Mouse (Mus musculus): Measurements from ENCODE around the gene Nemp2.

The Nemp2 gene

DNA sequence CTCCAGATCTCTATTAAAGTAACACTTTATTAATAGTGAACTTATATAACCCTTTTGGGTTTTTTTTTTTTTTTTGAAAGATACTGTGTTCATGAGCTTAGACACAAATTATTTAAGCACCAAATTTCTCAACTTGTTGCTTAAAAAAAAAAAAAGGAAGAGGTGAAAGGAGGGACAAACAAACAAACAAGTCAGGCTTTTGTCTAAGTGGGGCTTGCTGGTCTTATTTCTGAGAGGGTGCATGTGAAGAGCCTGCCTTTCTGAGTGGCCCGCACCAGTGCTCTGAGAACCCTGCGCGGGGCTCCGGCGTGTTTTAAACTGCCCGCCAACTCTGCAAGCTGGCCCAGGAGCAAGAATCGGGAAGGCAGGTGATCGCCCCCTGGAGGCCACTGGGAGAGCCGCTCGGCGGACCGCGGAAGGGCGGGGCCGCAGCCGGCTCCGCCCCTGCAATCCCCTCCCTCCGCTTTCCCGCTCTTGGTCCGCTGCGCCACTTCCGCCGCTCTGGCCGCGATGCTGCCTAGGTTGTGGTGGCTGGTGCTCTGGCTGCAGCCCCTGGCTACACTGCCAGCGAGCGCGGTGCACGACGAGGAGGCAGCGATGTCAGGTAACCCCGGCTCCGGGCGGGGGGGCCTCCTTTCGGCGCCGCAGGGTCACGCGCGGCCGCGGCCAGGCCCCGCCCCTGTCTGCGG is at the start of gene Nemp2:
Gene Nemp2, plus strand, starts transcription at position 456 of the 689 bp plus-strand sequence.
- peak; percentile 89 for DNase-seq

DNA sequence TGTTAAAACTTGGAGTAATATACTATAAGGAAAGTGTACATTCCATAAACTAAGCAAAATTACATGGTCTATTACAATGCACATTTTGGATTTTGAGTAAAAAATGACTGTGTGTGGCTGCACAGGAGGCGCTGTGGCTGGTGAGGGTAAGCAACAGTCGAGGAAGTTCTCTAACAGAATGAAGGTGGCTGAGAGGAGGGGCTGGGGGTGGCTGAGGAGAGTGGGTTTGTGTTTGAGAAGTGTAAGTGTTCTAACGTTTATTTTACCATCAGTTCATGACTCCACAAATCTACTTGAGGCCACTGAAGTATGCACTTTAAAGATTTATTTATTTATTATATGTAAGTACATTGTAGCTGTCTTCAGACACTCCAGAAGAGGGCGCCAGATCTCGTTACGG is 48.8 kb upstream of the Nemp2 start:
- no peak for DNase-seq

DNA sequence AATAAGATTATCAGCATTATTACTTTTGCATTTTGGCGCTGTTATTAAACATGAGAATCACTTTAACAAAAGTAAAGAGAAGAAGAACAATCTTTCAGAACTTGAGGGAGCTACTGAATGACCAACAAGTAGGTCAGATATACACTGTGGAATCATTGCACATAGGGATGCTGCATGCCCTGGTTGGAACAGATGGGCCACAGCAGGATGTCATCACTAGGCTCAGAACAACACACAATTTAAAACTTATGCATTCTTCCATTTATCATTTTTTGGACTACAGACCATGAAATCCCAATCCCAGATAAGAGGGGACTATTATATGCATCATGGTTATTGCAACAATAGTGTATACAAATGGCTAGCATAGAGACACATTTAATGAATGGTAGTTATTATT is 47.6 kb upstream of the Nemp2 start:
- DNase-seq = no peak

GRCm38 (mm10) chr1:52596982-52597646 is 33.4 kb upstream of the Nemp2 start:
- DNase-seq = peak; percentile 81

DNA sequence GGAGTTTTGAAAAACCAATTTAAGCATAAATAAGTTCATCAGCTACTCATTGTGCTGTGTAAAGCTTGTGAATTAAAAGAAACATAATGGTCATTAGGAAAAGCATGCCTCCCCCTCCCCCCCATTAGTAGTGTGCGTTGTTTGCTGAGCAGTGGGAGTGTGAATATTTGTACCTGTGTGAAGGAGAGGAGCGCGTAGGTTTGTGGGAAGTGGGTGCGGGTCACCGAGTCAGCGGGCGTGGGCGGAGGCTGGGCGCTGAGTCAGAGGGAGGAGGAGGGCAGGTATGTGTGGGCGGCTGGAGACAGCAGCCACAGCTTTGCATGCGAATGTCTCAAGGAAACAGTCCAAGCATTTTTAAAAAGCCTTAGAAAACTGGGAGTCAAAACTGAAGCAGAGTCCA is 32.7 kb upstream of the Nemp2 start:
- DNase-seq = peak; percentile 42

GRCm38 (mm10) chr1:52598361-52598760 is 32.1 kb upstream of the Nemp2 start:
- no peak for DNase-seq

GRCm38 (mm10) chr1:52601496-52601895 is 29.0 kb upstream of the Nemp2 start:
- no peak for DNase-seq

GRCm38 (mm10) chr1:52607700-52608099 is 22.8 kb upstream of the Nemp2 start:
- no peak for DNase-seq

GRCm38 (mm10) chr1:52608486-52608885 is 22.0 kb upstream of the Nemp2 start:
- no peak for DNase-seq

- no peak for DNase-seq
Measured at GRCm38 (mm10) chr1:52618217-52618616, 12.3 kb upstream of the Nemp2 start.

DNA sequence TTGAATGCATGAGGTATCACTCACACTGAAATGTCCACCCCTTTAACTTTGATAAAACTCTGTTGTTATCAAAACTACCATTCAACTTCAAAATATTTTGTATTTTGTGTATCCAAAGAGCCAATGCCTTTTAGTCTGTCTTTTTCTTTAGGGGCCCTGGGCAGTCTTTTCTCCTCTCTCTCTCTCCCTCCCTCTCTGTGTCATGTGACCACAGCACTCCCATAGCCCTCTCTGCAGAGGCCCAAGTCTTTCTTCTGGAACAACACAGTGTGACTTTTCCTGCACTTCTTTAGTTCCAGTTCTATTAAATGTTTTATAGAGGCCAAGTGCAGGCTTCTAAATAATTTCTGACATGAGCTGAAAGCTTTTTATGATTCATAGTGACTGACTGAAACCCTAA is 10.1 kb upstream of the Nemp2 start:
- no peak for DNase-seq

GRCm38 (mm10) chr1:52630937-52631299 is 415 bp downstream of the Nemp2 start:
- no peak for DNase-seq

GRCm38 (mm10) chr1:52631570-52631969 is 1.1 kb downstream of the Nemp2 start:
- DNase-seq = no peak

- no peak for DNase-seq
Measured at GRCm38 (mm10) chr1:52634251-52634650, 3.7 kb downstream of the Nemp2 start.

DNA sequence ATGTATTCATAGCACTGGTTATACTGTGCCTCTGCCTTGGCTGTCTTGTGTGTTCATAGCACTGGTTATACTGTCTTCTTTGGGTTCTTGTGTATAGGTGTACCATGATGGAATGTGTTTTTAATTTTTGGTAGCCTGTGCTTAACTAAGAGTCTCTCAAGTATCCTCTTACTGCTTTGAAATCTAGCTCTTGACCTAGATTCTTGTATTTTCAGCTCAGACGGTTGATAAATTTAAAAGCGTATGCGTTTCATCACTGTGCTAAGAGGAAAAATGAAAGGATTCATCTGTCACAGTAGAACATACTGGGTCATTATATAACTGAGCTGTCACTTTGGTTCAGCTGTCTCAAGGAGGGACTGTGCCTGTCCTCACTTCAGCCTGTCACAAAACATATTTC is 5.4 kb downstream of the Nemp2 start:
- no peak for DNase-seq

DNA sequence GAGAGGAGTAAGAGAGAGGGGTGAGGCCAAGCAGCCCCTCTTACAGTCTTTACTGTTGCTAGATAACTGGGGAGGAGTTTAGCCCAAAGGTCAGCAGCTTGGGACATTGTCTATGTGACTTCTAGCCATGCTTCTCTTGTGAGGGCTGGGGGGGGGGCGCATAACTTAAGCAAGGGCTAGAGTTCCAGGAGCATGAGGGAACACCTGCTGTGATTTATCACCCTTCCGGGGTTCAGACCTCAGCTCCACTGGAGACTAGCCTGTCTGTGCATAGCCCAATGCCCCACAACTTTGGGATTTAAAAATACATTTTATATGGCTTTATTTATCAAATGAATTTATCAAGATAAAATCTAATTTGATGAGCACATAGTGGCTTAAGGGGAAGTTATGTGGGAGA is 7.6 kb downstream of the Nemp2 start:
- no peak for DNase-seq

GRCm38 (mm10) chr1:52639090-52639489 is 8.6 kb downstream of the Nemp2 start:
- DNase-seq = no peak

DNA sequence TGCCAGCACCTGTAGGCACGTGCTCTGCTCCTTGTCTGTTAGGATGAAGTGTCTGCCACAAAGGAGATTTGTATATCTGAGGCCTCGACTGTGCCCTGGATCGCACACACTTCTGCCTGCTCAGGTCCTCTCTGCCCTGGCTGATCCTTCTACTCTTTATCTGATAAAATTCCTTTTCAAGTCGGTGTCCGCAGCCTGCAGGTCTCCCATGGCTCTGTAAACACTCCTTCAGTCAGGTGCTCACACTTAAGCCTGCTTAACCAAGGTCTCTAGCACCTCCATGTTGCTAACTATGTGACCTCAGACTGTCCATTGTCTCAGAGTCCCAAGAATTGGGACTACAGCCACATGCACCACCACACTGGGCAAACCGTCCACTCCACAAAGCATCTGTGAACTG is 9.8 kb downstream of the Nemp2 start:
- no peak for DNase-seq

DNA sequence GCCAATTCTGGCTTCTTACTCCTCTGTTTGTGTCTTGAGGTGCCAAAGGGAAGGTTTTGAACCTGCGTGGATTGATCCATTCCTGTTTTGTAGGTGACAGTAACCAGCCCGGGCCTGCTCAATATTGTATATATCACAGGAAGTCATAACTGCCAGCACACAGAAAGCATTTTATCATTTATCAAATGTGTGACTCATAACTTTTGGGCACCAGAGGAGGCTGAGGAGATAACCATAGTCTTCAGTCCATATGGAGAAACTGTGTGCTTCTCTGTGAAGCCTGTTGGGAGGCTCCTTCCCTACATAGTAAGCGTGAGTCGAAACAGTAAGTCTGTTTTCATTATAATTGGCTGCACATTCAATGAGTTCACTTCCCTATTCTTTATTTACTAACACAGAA is 10.2 kb downstream of the Nemp2 start:
- no peak for DNase-seq

GRCm38 (mm10) chr1:52648153-52649027 is 17.9 kb downstream of the Nemp2 start:
- peak; percentile 87 for DNase-seq

- no peak for DNase-seq
Measured at GRCm38 (mm10) chr1:52650066-52650465, 19.6 kb downstream of the Nemp2 start.

DNA sequence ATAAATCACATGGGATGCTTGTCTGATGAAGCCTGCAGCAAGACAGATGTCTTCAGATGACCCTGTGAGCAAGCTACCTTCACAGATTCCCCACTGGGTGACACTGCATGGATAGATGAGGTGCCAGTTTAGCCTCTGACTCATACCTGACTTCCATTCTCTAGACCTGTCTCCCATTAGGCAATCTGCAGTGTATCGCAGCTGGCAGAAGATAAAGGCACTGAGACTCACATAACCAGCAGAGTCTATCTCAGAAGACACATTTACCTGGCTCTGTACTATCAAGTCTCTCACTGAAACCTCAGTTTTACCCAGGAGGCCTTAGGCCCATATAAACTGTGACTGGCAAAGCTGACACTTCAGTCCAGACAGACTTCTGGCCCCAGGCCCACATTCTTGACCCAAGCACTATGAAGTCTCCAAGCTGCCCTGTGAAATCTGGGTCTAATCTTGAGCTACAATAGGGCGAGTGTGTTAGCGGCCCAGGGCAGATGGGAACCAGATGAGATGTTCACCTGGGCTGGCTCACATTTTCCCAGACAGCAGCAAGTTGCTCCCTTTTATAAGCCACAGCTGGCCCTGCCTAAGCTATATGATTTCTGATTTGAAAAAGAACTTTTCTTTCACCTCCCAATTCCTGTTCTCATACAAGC is 22.2 kb downstream of the Nemp2 start:
- no peak for DNase-seq

- DNase-seq = no peak
Measured at GRCm38 (mm10) chr1:52653366-52653765, 22.9 kb downstream of the Nemp2 start.

Measured in layer of hippocampus, adult 9-11 months (tissue).